Mouse (Mus musculus) erythroblast, embryonic 14.5 days (primary cell): ENCODE measurements around the gene Mas1. TPM values are rescaled to one million over a fixed set of nuclear protein-coding genes. Genes with fewer than 3 reads are reported as not detected.

ENCODE experiments used
- H3K27me3 ChIP-seq: 2 replicates; pipeline ENCODE4 v1.6.1; 2012; ENCODE audit warnings: inconsistent platforms; ENCODE audit not compliant: control insufficient read depth
- H3K36me3 ChIP-seq: 2 replicates; pipeline ENCODE4 v1.6.1; 2012; ENCODE audit warnings: mild to moderate bottlenecking, inconsistent platforms; ENCODE audit not compliant: control insufficient read depth
- H3K4me1 ChIP-seq: 2 replicates; pipeline ENCODE4 v1.6.1; 2012; ENCODE audit warnings: inconsistent platforms; ENCODE audit not compliant: control insufficient read depth
- H3K4me3 ChIP-seq: replicated peaks from 2 replicates; pipeline ENCODE3; 2012; ENCODE audit warnings: moderate library complexity, mild to moderate bottlenecking, inconsistent platforms
- H3K9me3 ChIP-seq: 2 replicates; pipeline ENCODE4 v1.6.1; 2012; ENCODE audit warnings: low read length, inconsistent platforms, mixed read lengths; ENCODE audit not compliant: control insufficient read depth
- GATA1 ChIP-seq: IDR thresholded peaks from 2 replicates; pipeline ENCODE4 v1.6.1; 2012; ENCODE audit warnings: low read length, inconsistent platforms, mixed read lengths
- TAL1 ChIP-seq: IDR thresholded peaks from 3 replicates; pipeline ENCODE4 v1.6.1; 2012; ENCODE audit warnings: low read length, inconsistent platforms, mixed read lengths
- polyA plus RNA-seq: library from polyadenylated mRNA; stranded (reverse); fragments of >175 nt; gene quantifications from 2 replicates; pipeline ENCODE4 v1.2.3, GENCODE M21; 2012

Gene Mas1
- polyA plus RNA-seq, 1 experiment, result not detected

- Histone ChIP-seq H3K4me3 (no peak overlapping the region), H3K4me1 (peaks cover 15% of the 10 kb centered on the region), H3K27me3 (no peaks in the 10 kb centered on the region), H3K36me3 (peaks cover 8% of the 10 kb centered on the region), H3K9me3 (peaks cover 29% of the 10 kb centered on the region)
- TF ChIP-seq GATA1 (no peak), TAL1 (no peak)
These were observed 52.1 kb downstream of the Mas1 start for GRCm38 (mm10) chr17:12815885-12816284.

GRCm38 (mm10) chr17:12814502-12814901 lies 53.4 kb downstream of the Mas1 start:
- Histone ChIP-seq H3K4me3 (no peak overlapping the region), H3K36me3 (peaks cover 8% of the 10 kb centered on the region), H3K9me3 (peaks cover 18% of the 10 kb centered on the region), H3K4me1 (peaks cover 15% of the 10 kb centered on the region), H3K27me3 (no peaks in the 10 kb centered on the region)
- TF ChIP-seq TAL1 (no peak), GATA1 (no peak)

DNA sequence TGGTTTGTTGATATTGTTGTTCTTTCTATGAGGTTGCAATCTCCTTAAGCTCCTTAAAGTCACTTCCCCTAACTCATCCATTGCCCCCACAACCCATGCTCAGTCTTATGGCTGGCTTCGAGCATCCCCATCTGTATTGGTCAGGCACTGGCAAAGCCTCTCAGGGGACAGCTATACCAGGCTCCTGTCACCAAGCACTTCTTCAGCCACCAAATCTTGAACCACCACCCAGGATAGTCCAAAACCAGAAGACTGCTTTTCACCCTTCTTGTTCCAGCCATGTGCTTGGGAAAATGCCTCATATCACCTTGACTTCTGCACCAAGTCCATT lies 57.0 kb downstream of the Mas1 start:
- no peak for TF ChIP-seq GATA1
- TF ChIP-seq TAL1, result no peak
- Histone ChIP-seq H3K36me3 (no peaks in the 10 kb centered on the region; the same call in none of the 2 replicates), H3K4me3 (no peak overlapping the region), H3K9me3 (0 out of 2 replicates have a peak, but pooled peaks cover 3% of the 10 kb centered on the region), H3K27me3 (no peaks in the 10 kb centered on the region), H3K4me1 (peaks cover 5% of the 10 kb centered on the region)

- Histone ChIP-seq H3K36me3 (no peaks in the 10 kb centered on the region; the same call in none of the 2 replicates), H3K4me3 (no peak overlapping the region), H3K27me3 (no peaks in the 10 kb centered on the region), H3K9me3 (0 out of 2 replicates have a peak, but pooled peaks cover 3% of the 10 kb centered on the region), H3K4me1 (no peaks in the 10 kb centered on the region; the same call in none of the 2 replicates)
- TF ChIP-seq GATA1 (no peak), TAL1 (no peak)
These were observed 57.6 kb downstream of the Mas1 start for GRCm38 (mm10) chr17:12810103-12810972.

- Histone ChIP-seq H3K4me3 (no peak overlapping the region), H3K4me1 (no peaks in the 10 kb centered on the region; the same call in 1 of the 2 replicates), H3K36me3 (no peaks in the 10 kb centered on the region), H3K27me3 (no peaks in the 10 kb centered on the region), H3K9me3 (0 out of 2 replicates have a peak, but pooled peaks cover 3% of the 10 kb centered on the region)
- TF ChIP-seq GATA1 (no peak), TAL1 (no peak)
These were observed 59.1 kb downstream of the Mas1 start for GRCm38 (mm10) chr17:12808851-12809250.

GRCm38 (mm10) chr17:12804584-12805445 lies 63.1 kb downstream of the Mas1 start:
- no peaks in the 10 kb centered on the region for H3K4me1 ChIP-seq
- TF ChIP-seq TAL1 (no peak), GATA1 (no peak)
- no peaks in the 10 kb centered on the region for H3K9me3 ChIP-seq
- no peak overlapping the region for H3K4me3 ChIP-seq
- H3K27me3 ChIP-seq, result no peaks in the 10 kb centered on the region
- no peaks in the 10 kb centered on the region for H3K36me3 ChIP-seq

- Histone ChIP-seq H3K36me3 (no peaks in the 10 kb centered on the region), H3K9me3 (no peaks in the 10 kb centered on the region), H3K27me3 (no peaks in the 10 kb centered on the region), H3K4me1 (no peaks in the 10 kb centered on the region), H3K4me3 (no peak overlapping the region)
- TF ChIP-seq TAL1, result no peak
- TF ChIP-seq GATA1, result no peak
These were observed 65.9 kb downstream of the Mas1 start for GRCm38 (mm10) chr17:12801861-12802540.

DNA sequence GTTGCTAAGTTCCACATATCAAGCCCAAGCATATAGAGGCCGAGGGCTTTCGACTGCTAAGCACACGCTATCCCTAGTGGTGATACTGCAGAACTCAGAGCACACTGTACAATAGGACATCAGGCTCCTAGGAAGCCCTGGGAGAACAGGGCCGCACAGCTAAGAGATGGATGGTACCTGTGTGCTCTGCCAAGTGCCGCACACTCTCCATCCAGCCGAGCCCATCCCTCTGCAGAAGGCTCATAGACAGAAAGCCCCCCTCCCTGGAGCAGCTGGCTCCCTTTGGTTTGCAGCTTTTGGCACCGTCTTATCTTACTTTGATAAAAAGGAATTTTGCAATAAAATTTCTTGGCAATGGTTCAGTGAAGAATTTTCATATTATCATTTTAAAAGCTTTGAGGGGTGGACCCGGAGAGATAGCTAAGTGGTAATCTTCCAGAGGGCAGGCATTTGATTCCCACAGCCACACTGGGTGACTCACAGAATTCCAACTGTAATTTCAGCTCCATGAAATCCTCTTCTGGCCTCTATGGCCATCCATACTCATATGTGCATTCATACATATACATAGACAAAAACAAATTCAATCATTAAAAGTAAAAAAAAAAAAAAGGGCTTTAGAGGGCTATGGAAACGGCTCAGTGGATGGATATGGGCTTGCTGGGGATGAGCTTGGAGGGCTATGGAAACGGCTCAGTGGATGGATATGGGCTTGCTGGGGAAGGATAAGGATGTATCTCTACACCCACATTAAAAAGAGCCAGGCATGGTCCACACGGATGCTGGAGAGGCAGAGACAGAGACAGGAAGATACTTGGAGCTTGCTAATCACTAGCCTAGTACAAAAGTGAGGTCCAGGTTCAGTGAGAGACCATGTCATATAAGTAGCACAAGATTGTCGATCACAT lies 68.3 kb downstream of the Mas1 start:
- no peaks in the 10 kb centered on the region for H3K9me3 ChIP-seq

More for the DNA sequence above, 68.3 kb downstream of the Mas1 start:
- H3K36me3 ChIP-seq, result no peaks in the 10 kb centered on the region
- TF ChIP-seq TAL1 (no peak), GATA1 (no peak)
- H3K4me1 ChIP-seq, result no peaks in the 10 kb centered on the region; the same call in 1 of the 2 replicates
- H3K4me3 ChIP-seq, result no peak overlapping the region
- no peaks in the 10 kb centered on the region for H3K27me3 ChIP-seq
